Mouse (Mus musculus) ovary, postnatal 36 days (tissue): ENCODE results near the gene Hsd17b1.

Experiments
- DNase-seq: peaks from one replicate; pipeline ENCODE4 v3.0.0; 2022; ENCODE audit warnings: low spot score, mixed read lengths

Hsd17b1 gene

GRCm38 (mm10) chr11:101061049-101061448 lies 17.2 kb upstream of the Hsd17b1 start:
- no peak for DNase-seq

GRCm38 (mm10) chr11:101062165-101062884 lies 15.9 kb upstream of the Hsd17b1 start:
- DNase-seq = no peak

GRCm38 (mm10) chr11:101062971-101063675 lies 15.1 kb upstream of the Hsd17b1 start:
- DNase-seq = peak; percentile 47

- peak; percentile 82 for DNase-seq
These were observed 14.4 kb upstream of the Hsd17b1 start for GRCm38 (mm10) chr11:101063676-101064327.

GRCm38 (mm10) chr11:101064462-101064861 lies 13.7 kb upstream of the Hsd17b1 start:
- DNase-seq = no peak

GRCm38 (mm10) chr11:101065002-101065401 lies 13.2 kb upstream of the Hsd17b1 start:
- no peak for DNase-seq

- DNase-seq = peak; percentile 83
These were observed 11.4 kb upstream of the Hsd17b1 start for GRCm38 (mm10) chr11:101066549-101067412.

GRCm38 (mm10) chr11:101069391-101070188 lies 8.6 kb upstream of the Hsd17b1 start, which contains the start of gene Naglu:
TSS of gene Naglu (plus strand) at chr11:101070012.
- DNase-seq = peak; percentile 94

GRCm38 (mm10) chr11:101070189-101070527 lies 8.1 kb upstream of the Hsd17b1 start:
- DNase-seq = no peak

GRCm38 (mm10) chr11:101070987-101071386 lies 7.2 kb upstream of the Hsd17b1 start:
- no peak for DNase-seq

GRCm38 (mm10) chr11:101071810-101072428 lies 6.3 kb upstream of the Hsd17b1 start:
- no peak for DNase-seq

GRCm38 (mm10) chr11:101079746-101080145 lies 1.5 kb downstream of the Hsd17b1 start:
- DNase-seq = no peak

- no peak for DNase-seq
These were observed 2.2 kb downstream of the Hsd17b1 start for GRCm38 (mm10) chr11:101080421-101080820.

- DNase-seq = no peak
These were observed 3.4 kb downstream of the Hsd17b1 start for GRCm38 (mm10) chr11:101081659-101082058.

GRCm38 (mm10) chr11:101082208-101083082 lies 4.2 kb downstream of the Hsd17b1 start, which contains the start of gene Coasy:
TSS of gene Coasy (plus strand) at chr11:101082565.
- peak; percentile 81 for DNase-seq

GRCm38 (mm10) chr11:101083083-101083697 lies 5.0 kb downstream of the Hsd17b1 start:
- no peak for DNase-seq

- DNase-seq = no peak
These were observed 6.0 kb downstream of the Hsd17b1 start for GRCm38 (mm10) chr11:101084246-101084645.

GRCm38 (mm10) chr11:101084811-101085210 lies 6.6 kb downstream of the Hsd17b1 start:
- no peak for DNase-seq
